Comparison of ENCODE assay signal across 12 mouse cellular contexts in the genomic region with DNA sequence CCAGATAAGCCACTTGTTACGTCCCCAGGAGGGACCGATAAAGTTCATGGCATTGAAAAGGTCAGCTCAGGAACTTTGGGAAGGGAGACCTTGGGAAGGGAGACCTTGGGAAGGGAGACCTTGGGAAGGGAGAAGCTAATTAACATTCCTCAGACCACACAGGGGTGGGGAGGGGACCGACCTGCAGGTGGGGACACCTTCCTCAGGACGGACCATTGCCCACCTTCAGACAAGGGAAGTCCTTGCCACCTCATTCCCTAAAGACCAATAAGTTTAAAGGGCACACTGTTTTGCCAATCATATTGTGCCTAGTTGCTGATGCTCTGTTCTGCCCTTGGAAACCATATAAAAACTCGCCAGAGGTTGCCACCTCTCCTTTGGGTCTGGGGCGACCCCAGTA. TPM values are rescaled to one million over a fixed set of nuclear protein-coding genes. Genes with fewer than 3 reads are reported as not detected.
A peak's percentile ranks its signal among the peaks of the same experiment; 100 is the strongest.
DNase-seq lines count a peak whose midpoint lies in the region.
"Had no signal": no experiment of that assay in that cellular context is flagged by ENCODE, and none has a peak within 500 bp of the region (broad histone marks: within the 10 kb centered on the region; RNA-seq: fewer than 3 reads in every experiment).

No protein-coding gene starts in this region.

- DNase-seq in adrenal gland, adult 2 months: peak; percentile 19
- DNase-seq in adrenal gland, postnatal 4 days (ENCODE audit: low spot score in 2 of 2): no peak
- DNase-seq in heart, adult 11 months: peak; percentile 74
- no peak for DNase-seq in heart, postnatal 4 days
- DNase-seq: adrenal gland, postnatal 25 days; cerebellum, adult 11 months; cerebellum, adult 18-20 months; cerebellum, adult 8-10 months; cerebellum, adult 9-11 months; cerebellum, postnatal 14 days; cerebellum, postnatal 36 days; embryo, embryonic 11 days had no signal

RNA-seq across cellular contexts. Expression of a gene that starts 28.7 kb away (rescaled TPM):
- 10 to 100 TPM; 50.7 to 58.5 TPM for total RNA-seq in adrenal gland, adult 2 months (2021)
- 5.7 and 10.7 TPM in 2 replicates for polyA plus RNA-seq in adrenal gland, adult 2 months (2012; rRNA removed)
- total RNA-seq in adrenal gland, postnatal 4 days (2021): 10 to 100 TPM; 56.9 to 57.2 TPM
- total RNA-seq in heart, postnatal 4 days (2021): 10 to 100 TPM; 40.2 to 41.6 TPM

RNA-seq across cellular contexts. Expression of a gene that starts 29.4 kb away (rescaled TPM):
- total RNA-seq in adrenal gland, adult 2 months (2021): 10 to 100 TPM; 41.8 to 44.1 TPM
- 9.2 and 9.8 TPM in 2 replicates for polyA plus RNA-seq in adrenal gland, adult 2 months (2012; rRNA removed)
- 10 to 100 TPM; 57.6 to 66.0 TPM for total RNA-seq in adrenal gland, postnatal 4 days (2021)
- total RNA-seq in heart, postnatal 4 days (2021): 10 to 100 TPM; 43.8 to 51.6 TPM

RNA-seq across cellular contexts. Expression of a gene that starts 46.3 kb away (rescaled TPM):
- total RNA-seq in adrenal gland, adult 2 months (2021): 10 to 100 TPM; 12.9 to 17.6 TPM
- 13.9 and 14.6 TPM in 2 replicates for polyA plus RNA-seq in adrenal gland, adult 2 months (2012; rRNA removed)
- total RNA-seq in adrenal gland, postnatal 4 days (2021): 10 to 100 TPM; 18.7 to 21.7 TPM
- total RNA-seq in heart, postnatal 4 days (2021): 10 to 100 TPM; 10.6 to 11.7 TPM

Comparison
In these comparisons a context has a peak if more than half of its experiments do, and no peak if none do; other contexts are left out.
1. DNase-seq: peak in adrenal gland, adult 2 months (single experiment) and heart, adult 11 months (single experiment); none in adrenal gland, postnatal 4 days (0 of 2) and heart, postnatal 4 days (single experiment).